8 mouse cellular contexts compared by ENCODE assay signal in genomic region chr7:35176412-35177381, GRCm38 (mm10). TPM values are rescaled to one million over a fixed set of nuclear protein-coding genes. Genes with fewer than 3 reads are reported as not detected.
DNase-seq lines count a peak whose midpoint lies in the region; ATAC-seq lines count a peak whose summit lies in the region.

No protein-coding gene starts in this region.

- H3K4me2 ChIP-seq in midbrain, embryonic 16.5 days (ENCODE audit: low read length) = no peak overlapping the region

- peaks cover 15% of the 10 kb centered on the region for H3K4me1 ChIP-seq in midbrain, embryonic 10.5 days
- H3K4me1 ChIP-seq in midbrain, embryonic 16.5 days (ENCODE audit: control insufficient read depth, insufficient read depth, low read length) = no peaks in the 10 kb centered on the region
- peaks cover 17% of the 10 kb centered on the region; the same call in 1 of the 2 replicates for H3K4me1 ChIP-seq in brown adipose tissue, adult 24 weeks (ENCODE audit: control insufficient read depth, insufficient read depth, insufficient read length, low read length)

- no peak for ATAC-seq in midbrain, embryonic 16.5 days

- WGBS in midbrain, embryonic 10.5 days = 51% methylated on average over 18 of the region's 18 CpGs
- WGBS in midbrain, embryonic 16.5 days = 55% methylated on average over 18 of the region's 18 CpGs

- no peaks in the 10 kb centered on the region for H3K9me3 ChIP-seq in midbrain, embryonic 10.5 days (replicated peaks)
- H3K9me3 ChIP-seq in midbrain, embryonic 16.5 days (replicated peaks; ENCODE audit: control insufficient read depth, low read length, poor library complexity, severe bottlenecking) = no peaks in the 10 kb centered on the region

- H3K27ac ChIP-seq in midbrain, embryonic 10.5 days (replicated peaks) = no peak overlapping the region
- H3K27ac ChIP-seq in midbrain, embryonic 16.5 days (ENCODE audit: low read length) = no peak overlapping the region
- H3K27ac ChIP-seq in brown adipose tissue, adult 24 weeks (replicated peaks; ENCODE audit: low read depth, low read length) = peak overlapping the region; percentile 71

- H3K36me3 ChIP-seq in midbrain, embryonic 10.5 days = no peaks in the 10 kb centered on the region
- H3K36me3 ChIP-seq in midbrain, embryonic 16.5 days (ENCODE audit: control insufficient read depth, insufficient read depth, low read length) = no peaks in the 10 kb centered on the region
- H3K36me3 ChIP-seq in splenic B cell, adult 2 months (ENCODE audit: control insufficient read depth, insufficient read depth, low read length, poor library complexity, severe bottlenecking) = no peaks in the 10 kb centered on the region

- H3K9ac ChIP-seq in midbrain, embryonic 16.5 days (ENCODE audit: low read depth, low read length) = no peak overlapping the region

- DNase-seq in cerebellum, postnatal 14 days = peak; percentile 67 to 73
- no peak for DNase-seq in cerebellum, adult 9-11 months
- peak; percentile 51 for DNase-seq in midbrain, embryonic 10.5 days (ENCODE audit: low spot score)
- DNase-seq in kidney, postnatal 4 days = peak; percentile 55 to 58
- peak; percentile 22 for DNase-seq in splenic B cell, adult 2 months (ENCODE audit: low read depth, low spot score)
- no peak for DNase-seq in right cerebral cortex, postnatal 4 days

- peaks cover 24% of the 10 kb centered on the region for H3K27me3 ChIP-seq in midbrain, embryonic 10.5 days (ENCODE audit: low read depth, poor library complexity, severe bottlenecking)
- no peaks in the 10 kb centered on the region; the same call in 1 of the 2 replicates for H3K27me3 ChIP-seq in midbrain, embryonic 16.5 days (ENCODE audit: control insufficient read depth, insufficient read depth, low read depth, low read length)
- no peaks in the 10 kb centered on the region for H3K27me3 ChIP-seq in splenic B cell, adult 2 months (ENCODE audit: control insufficient read depth, insufficient read depth, low read length, poor library complexity, severe bottlenecking)

- H3K4me3 ChIP-seq in midbrain, embryonic 10.5 days = no peak overlapping the region
- H3K4me3 ChIP-seq in midbrain, embryonic 16.5 days (ENCODE audit: low read depth, low read length) = no peak overlapping the region
- H3K4me3 ChIP-seq in brown adipose tissue, adult 24 weeks (ENCODE audit: insufficient read depth, low read depth, low read length) = no peak overlapping the region

RNA-seq across cellular contexts. Expression of gene Slc7a10, which starts 9.5 kb away (rescaled TPM):
- polyA plus RNA-seq in midbrain, embryonic 10.5 days (2016; fragmentation: Nextera tagmentation; extraction: Ambion mirVana) = 0.17 and 0.35 TPM in 2 replicates
- 9.8 and 21.0 TPM in 2 replicates for polyA plus RNA-seq in midbrain, embryonic 16.5 days (2015; fragmentation: Nextera tagmentation; extraction: Ambion mirVana)
- polyA plus RNA-seq in brown adipose tissue, adult 24 weeks (2012; ENCODE audit: insufficient read depth, insufficient read length, missing spikeins) = 7.7 and 8.3 TPM in 2 replicates

RNA-seq across cellular contexts. Expression of gene Lrp3, which starts 38.6 kb away (rescaled TPM):
- polyA plus RNA-seq in midbrain, embryonic 10.5 days (2016; fragmentation: Nextera tagmentation; extraction: Ambion mirVana) = 11.9 and 13.5 TPM in 2 replicates
- polyA plus RNA-seq in midbrain, embryonic 16.5 days (2015; fragmentation: Nextera tagmentation; extraction: Ambion mirVana) = 23.9 and 25.6 TPM in 2 replicates
- 5.6 and 6.7 TPM in 2 replicates for polyA plus RNA-seq in brown adipose tissue, adult 24 weeks (2012; ENCODE audit: insufficient read depth, insufficient read length, missing spikeins)

RNA-seq across cellular contexts. Expression of gene Cebpa, which starts 57.6 kb away (rescaled TPM):
- polyA plus RNA-seq in midbrain, embryonic 10.5 days (2016; fragmentation: Nextera tagmentation; extraction: Ambion mirVana) = 0.35 and 0.38 TPM in 2 replicates
- 0.33 and 0.51 TPM in 2 replicates for polyA plus RNA-seq in midbrain, embryonic 16.5 days (2015; fragmentation: Nextera tagmentation; extraction: Ambion mirVana)
- polyA plus RNA-seq in brown adipose tissue, adult 24 weeks (2012; ENCODE audit: insufficient read depth, insufficient read length, missing spikeins) = 427 and 435 TPM in 2 replicates

Comparison
In these comparisons a context has a peak if more than half of its experiments do, and no peak if none do; other contexts are left out.
1. DNase-seq: peak in cerebellum, postnatal 14 days (2 of 2), midbrain, embryonic 10.5 days (single experiment), kidney, postnatal 4 days (2 of 2) and splenic B cell, adult 2 months (single experiment); none in cerebellum, adult 9-11 months (single experiment) and right cerebral cortex, postnatal 4 days (single experiment).
2. RNA of gene Cebpa, which starts 57.6 kb away (polyA plus RNA-seq): 427 to 435 TPM in brown adipose tissue, adult 24 weeks; 0.35 to 0.38 TPM in midbrain, embryonic 10.5 days and 0.33 to 0.51 TPM in midbrain, embryonic 16.5 days; every median in the first group is over 100 times any median in the second.